In the genomic region with DNA sequence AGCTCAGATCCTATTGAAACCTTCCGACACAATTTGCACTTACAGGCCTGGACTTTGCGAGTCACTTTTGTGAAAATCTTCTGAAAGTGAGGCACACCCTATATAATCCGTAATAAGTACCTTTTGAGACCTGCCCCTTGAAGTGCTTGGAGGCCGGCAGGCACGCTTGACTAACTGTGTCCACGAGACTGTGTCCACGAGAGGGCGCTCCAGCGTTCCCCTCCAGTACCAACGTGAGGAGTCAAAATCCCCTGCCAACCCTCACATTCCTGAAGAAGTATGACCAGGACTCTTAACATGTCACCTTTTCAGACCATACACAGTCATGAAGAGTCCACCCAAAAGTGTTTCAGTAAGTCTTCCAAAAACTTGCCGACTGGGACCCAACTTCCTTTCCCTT, we compare ENCODE assay signal across 8 mouse cellular contexts. TPM values are rescaled to one million over a fixed set of nuclear protein-coding genes. Genes with fewer than 3 reads are reported as not detected.
DNase-seq lines count a peak whose midpoint lies in the region; ATAC-seq lines count a peak whose summit lies in the region.

No protein-coding gene starts in this region.

- peaks cover 43% of the 10 kb centered on the region for H3K4me1 ChIP-seq in forebrain, embryonic 12.5 days
- H3K4me1 ChIP-seq in heart, embryonic 16.5 days (ENCODE audit: control insufficient read depth, insufficient read depth, low read length), result peaks cover 9% of the 10 kb centered on the region
- peaks cover 12% of the 10 kb centered on the region for H3K4me1 ChIP-seq in liver, embryonic 13.5 days (replicated peaks)
- H3K4me1 ChIP-seq in neural tube, embryonic 13.5 days (replicated peaks), result peaks cover 41% of the 10 kb centered on the region

- no peaks in the 10 kb centered on the region for H3K36me3 ChIP-seq in forebrain, embryonic 12.5 days (replicated peaks)
- H3K36me3 ChIP-seq in heart, embryonic 16.5 days (ENCODE audit: control insufficient read depth, insufficient read depth), result no peaks in the 10 kb centered on the region
- no peaks in the 10 kb centered on the region for H3K36me3 ChIP-seq in liver, embryonic 13.5 days
- no peaks in the 10 kb centered on the region for H3K36me3 ChIP-seq in neural tube, embryonic 13.5 days

- DNase-seq in c-Kit-negative CD71-positive TER-119-positive erythroid progenitor cells, embryonic 14.5 days (ENCODE audit: low read depth, low spot score), result peak; percentile 11
- DNase-seq in kidney, postnatal 10 days, result peak; percentile 94
- DNase-seq in liver, embryonic 13.5 days, result peak; percentile 36
- peak; percentile 76 for DNase-seq in testis, postnatal 14 days (ENCODE audit: low spot score)

- no peak overlapping the region for H3K27ac ChIP-seq in forebrain, embryonic 12.5 days
- H3K27ac ChIP-seq in heart, embryonic 16.5 days (ENCODE audit: low read length), result no peak overlapping the region
- no peak overlapping the region for H3K27ac ChIP-seq in liver, embryonic 13.5 days
- H3K27ac ChIP-seq in neural tube, embryonic 13.5 days (replicated peaks), result no peak overlapping the region

- WGBS in forebrain, embryonic 12.5 days, result under 1% methylated on average over 11 of the region's 11 CpGs
- WGBS in heart, embryonic 16.5 days, result 3% methylated on average over 11 of the region's 11 CpGs
- 3% methylated on average over 11 of the region's 11 CpGs for WGBS in liver, embryonic 13.5 days (ENCODE audit: insufficient replicate concordance)
- WGBS in neural tube, embryonic 13.5 days, result under 1% methylated on average over 11 of the region's 11 CpGs

- H3K27me3 ChIP-seq in forebrain, embryonic 12.5 days, result peaks cover 18% of the 10 kb centered on the region
- peaks cover 38% of the 10 kb centered on the region for H3K27me3 ChIP-seq in heart, embryonic 16.5 days (ENCODE audit: control insufficient read depth, insufficient read depth, low read length)
- peaks cover 72% of the 10 kb centered on the region for H3K27me3 ChIP-seq in liver, embryonic 13.5 days
- peaks cover 13% of the 10 kb centered on the region; the same call in 1 of the 2 replicates for H3K27me3 ChIP-seq in neural tube, embryonic 13.5 days

- no peaks in the 10 kb centered on the region for H3K9me3 ChIP-seq in forebrain, embryonic 12.5 days
- no peaks in the 10 kb centered on the region for H3K9me3 ChIP-seq in heart, embryonic 16.5 days (replicated peaks; ENCODE audit: control insufficient read depth, low read length)
- no peaks in the 10 kb centered on the region for H3K9me3 ChIP-seq in liver, embryonic 13.5 days (replicated peaks)
- no peaks in the 10 kb centered on the region for H3K9me3 ChIP-seq in neural tube, embryonic 13.5 days

- peak; percentile 44 for ATAC-seq in CD4-positive, CD25-positive, alpha-beta regulatory T cell, adult 4 months
- ATAC-seq in forebrain, embryonic 12.5 days (ENCODE audit: low FRiP score), result no peak
- ATAC-seq in heart, embryonic 16.5 days (replicated peaks; ENCODE audit: extremely low read depth, insufficient read depth, low FRiP score), result no peak
- no peak for ATAC-seq in liver, embryonic 13.5 days (ENCODE audit: low read depth)
- no peak for ATAC-seq in neural tube, embryonic 13.5 days (ENCODE audit: low read depth)

- H3K4me3 ChIP-seq in forebrain, embryonic 12.5 days (replicated peaks), result no peak overlapping the region
- peak overlapping the region; percentile 83; the same call in 1 of the 2 replicates for H3K4me3 ChIP-seq in heart, embryonic 16.5 days (ENCODE audit: low read length)
- no peak overlapping the region for H3K4me3 ChIP-seq in liver, embryonic 13.5 days (replicated peaks)
- peak overlapping the region; percentile 92; the same call in 1 of the 2 replicates for H3K4me3 ChIP-seq in neural tube, embryonic 13.5 days

- peak overlapping the region; percentile 83 for H3K4me2 ChIP-seq in forebrain, embryonic 12.5 days
- peak overlapping the region; percentile 100 for H3K4me2 ChIP-seq in heart, embryonic 16.5 days (ENCODE audit: low read depth, low read length)
- H3K4me2 ChIP-seq in liver, embryonic 13.5 days, result no peak overlapping the region
- peak overlapping the region; percentile 91 for H3K4me2 ChIP-seq in neural tube, embryonic 13.5 days

- no peak overlapping the region for H3K9ac ChIP-seq in forebrain, embryonic 12.5 days
- no peak overlapping the region for H3K9ac ChIP-seq in heart, embryonic 16.5 days (ENCODE audit: low read length)
- H3K9ac ChIP-seq in liver, embryonic 13.5 days, result no peak overlapping the region
- H3K9ac ChIP-seq in neural tube, embryonic 13.5 days, result no peak overlapping the region

RNA-seq across cellular contexts. Expression of a gene that starts 1.6 kb away (rescaled TPM):
- polyA plus RNA-seq in CD4-positive, CD25-positive, alpha-beta regulatory T cell, adult 4 months (2017; shearing (Covaris generic)), result under 1 TPM in 1 of 2 experiments, not detected in 1; 0.28 TPM
- polyA plus RNA-seq in forebrain, embryonic 12.5 days (2016; fragmentation: Nextera tagmentation; extraction: Ambion mirVana), result 43.0 and 49.3 TPM in 2 replicates
- polyA plus RNA-seq in heart, embryonic 16.5 days (2015; fragmentation: Nextera tagmentation; extraction: Ambion mirVana), result 1.7 and 1.9 TPM in 2 replicates
- polyA plus RNA-seq in liver, embryonic 13.5 days (2015; fragmentation: Nextera tagmentation; extraction: Ambion mirVana), result 0.12 and 0.14 TPM in 2 replicates
- 26.4 and 28.0 TPM in 2 replicates for polyA plus RNA-seq in neural tube, embryonic 13.5 days (2015; fragmentation: Nextera tagmentation; extraction: Ambion mirVana)

Comparison
In these comparisons a context has a peak if more than half of its experiments do, and no peak if none do; other contexts are left out.
1. DNase-seq: peak in every context shown above with its lines; median percentile 94 in kidney, postnatal 10 days; 76 in testis, postnatal 14 days; 36 in liver, embryonic 13.5 days; 11 in c-Kit-negative CD71-positive TER-119-positive erythroid progenitor cells, embryonic 14.5 days.
2. H3K4me3 ChIP-seq: peak in heart, embryonic 16.5 days (single experiment) and neural tube, embryonic 13.5 days (single experiment); none in forebrain, embryonic 12.5 days (single experiment) and liver, embryonic 13.5 days (single experiment).